Mouse (Mus musculus): ENCODE data around the gene Atp6ap1.

DNA sequence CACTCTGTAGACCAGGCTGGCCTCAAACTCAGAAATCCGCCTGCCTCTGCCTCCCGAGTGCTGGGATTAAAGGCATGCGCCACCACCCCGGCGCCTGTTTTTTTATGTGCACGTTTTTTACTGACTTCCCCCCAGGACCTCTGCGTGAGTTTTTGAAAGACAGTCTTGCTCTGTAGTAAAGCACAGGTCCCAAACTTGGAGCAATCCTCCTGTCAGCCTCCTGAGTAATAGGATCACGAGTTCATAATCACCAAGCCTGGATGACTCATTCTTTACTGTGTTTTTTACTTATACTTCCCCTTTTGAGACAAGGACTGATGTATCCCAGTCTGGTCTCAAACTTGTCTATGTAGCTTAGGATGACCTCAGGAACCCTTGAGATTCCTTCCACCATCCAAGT lies 19.0 kb upstream of the Atp6ap1 start:
- no peak for TF ChIP-seq CTCF (IDR thresholded peaks at IDR 0.05; ENCODE audit: low read depth)
- no peak for TF ChIP-seq EP300 (IDR thresholded peaks at IDR 0.05; ENCODE audit: low read depth)

All from heart, postnatal 0 days (tissue).